7 mouse cellular contexts compared by ENCODE assay signal in the genomic region with DNA sequence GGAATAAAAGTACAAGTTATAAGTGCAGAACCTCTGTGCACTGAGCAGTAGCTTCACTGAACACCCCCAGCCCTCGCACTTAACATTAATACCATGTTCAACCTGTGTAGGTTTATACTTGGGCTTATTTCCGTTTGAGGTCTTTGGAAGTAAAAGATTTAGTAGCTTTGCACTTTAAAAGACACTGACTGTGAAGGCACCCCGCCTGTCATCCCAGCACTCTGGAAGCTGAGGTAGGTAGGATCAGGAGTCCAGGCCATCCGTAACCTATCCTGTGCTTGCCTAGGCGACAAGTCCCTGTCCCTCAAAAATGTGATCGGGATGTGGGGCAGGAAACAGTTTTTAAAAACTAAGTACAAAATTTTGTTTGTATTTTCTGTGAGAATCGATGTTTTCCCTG. TPM values are rescaled to one million over a fixed set of nuclear protein-coding genes. Genes with fewer than 3 reads are reported as not detected.
DNase-seq lines count a peak whose midpoint lies in the region; ATAC-seq lines count a peak whose summit lies in the region.

No protein-coding gene starts in this region.

- H3K27me3 ChIP-seq in megakaryocyte, embryonic 14.5 days (replicated peaks), result no peaks in the 10 kb centered on the region
- no peaks in the 10 kb centered on the region for H3K27me3 ChIP-seq in forebrain, embryonic 12.5 days
- no peaks in the 10 kb centered on the region for H3K27me3 ChIP-seq in limb, embryonic 13.5 days
- no peaks in the 10 kb centered on the region for H3K27me3 ChIP-seq in stomach, embryonic 15.5 days (replicated peaks)

- no peak for DNase-seq in MN1 (ENCODE audit: low spot score)
- DNase-seq in cerebellum, adult 9-11 months, result no peak

- H3K4me2 ChIP-seq in forebrain, embryonic 12.5 days, result peak overlapping the region; percentile 83
- H3K4me2 ChIP-seq in limb, embryonic 13.5 days (replicated peaks), result peak overlapping the region; percentile 74
- H3K4me2 ChIP-seq in stomach, embryonic 15.5 days, result peak overlapping the region; percentile 64

- WGBS in forebrain, embryonic 12.5 days, result 57% methylated on average over 7 of the region's 7 CpGs
- 56% methylated on average over 7 of the region's 7 CpGs for WGBS in limb, embryonic 13.5 days
- WGBS in stomach, embryonic 15.5 days, result 45% methylated on average over 7 of the region's 7 CpGs

- H3K4me3 ChIP-seq in megakaryocyte, embryonic 14.5 days (replicated peaks), result peak overlapping the region; percentile 97
- peak overlapping the region; percentile 96 for H3K4me3 ChIP-seq in forebrain, embryonic 12.5 days (replicated peaks)
- H3K4me3 ChIP-seq in limb, embryonic 13.5 days, result peak overlapping the region; percentile 94
- H3K4me3 ChIP-seq in stomach, embryonic 15.5 days (replicated peaks), result peak overlapping the region; percentile 93

- no peak overlapping the region for H3K27ac ChIP-seq in forebrain, embryonic 12.5 days
- no peak overlapping the region for H3K27ac ChIP-seq in limb, embryonic 13.5 days
- no peak overlapping the region for H3K27ac ChIP-seq in stomach, embryonic 15.5 days

- H3K9me3 ChIP-seq in megakaryocyte, embryonic 14.5 days, result no peaks in the 10 kb centered on the region
- H3K9me3 ChIP-seq in forebrain, embryonic 12.5 days, result no peaks in the 10 kb centered on the region
- H3K9me3 ChIP-seq in limb, embryonic 13.5 days, result no peaks in the 10 kb centered on the region
- H3K9me3 ChIP-seq in stomach, embryonic 15.5 days, result no peaks in the 10 kb centered on the region

- H3K4me1 ChIP-seq in megakaryocyte, embryonic 14.5 days, result peaks cover 40% of the 10 kb centered on the region
- peaks cover 23% of the 10 kb centered on the region for H3K4me1 ChIP-seq in forebrain, embryonic 12.5 days
- peaks cover 23% of the 10 kb centered on the region for H3K4me1 ChIP-seq in limb, embryonic 13.5 days
- peaks cover 11% of the 10 kb centered on the region; the same call in 1 of the 2 replicates for H3K4me1 ChIP-seq in stomach, embryonic 15.5 days

- H3K36me3 ChIP-seq in megakaryocyte, embryonic 14.5 days (replicated peaks; ENCODE audit: low read length), result peaks cover 29% of the 10 kb centered on the region
- peaks cover 8% of the 10 kb centered on the region; the same call in 1 of the 2 replicates for H3K36me3 ChIP-seq in forebrain, embryonic 12.5 days (replicated peaks)
- peaks cover 13% of the 10 kb centered on the region for H3K36me3 ChIP-seq in limb, embryonic 13.5 days
- no peaks in the 10 kb centered on the region for H3K36me3 ChIP-seq in stomach, embryonic 15.5 days

- H3K9ac ChIP-seq in forebrain, embryonic 12.5 days, result peak overlapping the region; percentile 95
- peak overlapping the region; percentile 98 for H3K9ac ChIP-seq in limb, embryonic 13.5 days
- H3K9ac ChIP-seq in stomach, embryonic 15.5 days, result peak overlapping the region; percentile 92; the same call in 1 of the 2 replicates

- no peak for ATAC-seq in megakaryocyte, adult 5-6 weeks (ENCODE audit: poor library complexity, severe bottlenecking)
- no peak for ATAC-seq in forebrain, embryonic 12.5 days (ENCODE audit: low FRiP score)
- no peak for ATAC-seq in limb, embryonic 13.5 days (ENCODE audit: low FRiP score, low read depth)
- no peak for ATAC-seq in stomach, embryonic 15.5 days (ENCODE audit: insufficient read depth, low FRiP score, low read depth)

RNA-seq across cellular contexts. Expression of a gene that starts 1.4 kb away (rescaled TPM):
- polyA plus RNA-seq in megakaryocyte, embryonic 14.5 days (2012; ENCODE audit: insufficient read depth, low replicate concordance), result 0.94 and 7.2 TPM in 2 replicates
- total RNA-seq in megakaryocyte, adult 5-6 weeks (2015), result 77.1 and 81.5 TPM in 2 replicates
- 90.5 and 93.7 TPM in 2 replicates for total RNA-seq in megakaryocyte, adult 5-6 weeks (2017)
- polyA plus RNA-seq in forebrain, embryonic 12.5 days (2016; fragmentation: Nextera tagmentation; extraction: Ambion mirVana), result 96.9 and 106 TPM in 2 replicates
- polyA plus RNA-seq in limb, embryonic 13.5 days (2015; fragmentation: Nextera tagmentation; extraction: Ambion mirVana), result 74.4 and 77.9 TPM in 2 replicates
- 81.3 and 86.5 TPM in 2 replicates for polyA plus RNA-seq in stomach, embryonic 15.5 days (2015; fragmentation: Nextera tagmentation; extraction: Ambion mirVana)

RNA-seq across cellular contexts. Expression of a gene that starts 17.3 kb away (rescaled TPM):
- not detected in 2 replicates for polyA plus RNA-seq in megakaryocyte, embryonic 14.5 days (2012; ENCODE audit: insufficient read depth, low replicate concordance)
- total RNA-seq in megakaryocyte, adult 5-6 weeks (2015), result not detected in 2 replicates
- 0.15 TPM in 1 of 2 replicates, not detected in the other for total RNA-seq in megakaryocyte, adult 5-6 weeks (2017)
- 0.56 and 0.95 TPM in 2 replicates for polyA plus RNA-seq in forebrain, embryonic 12.5 days (2016; fragmentation: Nextera tagmentation; extraction: Ambion mirVana)
- polyA plus RNA-seq in limb, embryonic 13.5 days (2015; fragmentation: Nextera tagmentation; extraction: Ambion mirVana), result 0.33 and 0.45 TPM in 2 replicates
- polyA plus RNA-seq in stomach, embryonic 15.5 days (2015; fragmentation: Nextera tagmentation; extraction: Ambion mirVana), result 0.73 and 0.85 TPM in 2 replicates

RNA-seq across cellular contexts. Expression of a gene that starts 58.8 kb away (rescaled TPM):
- polyA plus RNA-seq in megakaryocyte, embryonic 14.5 days (2012; ENCODE audit: insufficient read depth, low replicate concordance), result not detected in 2 replicates
- not detected in 2 replicates for total RNA-seq in megakaryocyte, adult 5-6 weeks (2015)
- total RNA-seq in megakaryocyte, adult 5-6 weeks (2017), result not detected in 2 replicates
- 0.29 and 0.45 TPM in 2 replicates for polyA plus RNA-seq in forebrain, embryonic 12.5 days (2016; fragmentation: Nextera tagmentation; extraction: Ambion mirVana)
- 0.19 and 0.34 TPM in 2 replicates for polyA plus RNA-seq in limb, embryonic 13.5 days (2015; fragmentation: Nextera tagmentation; extraction: Ambion mirVana)
- 0.27 and 0.42 TPM in 2 replicates for polyA plus RNA-seq in stomach, embryonic 15.5 days (2015; fragmentation: Nextera tagmentation; extraction: Ambion mirVana)
